Comparison of ENCODE assay signal across 17 mouse cellular contexts in genomic region chr19:20403219-20403618, GRCm38 (mm10).
"Had no signal": no experiment of that assay in that cellular context is flagged by ENCODE, and none has a peak within 500 bp of the region (broad histone marks: within the 10 kb centered on the region; RNA-seq: fewer than 3 reads in every experiment).

No protein-coding gene starts in this region.

- H3K27ac ChIP-seq: liver, embryonic 12.5 days; liver, embryonic 14.5 days; midbrain, embryonic 10.5 days; midbrain, embryonic 12.5 days; neural tube, embryonic 12.5 days; stomach, embryonic 15.5 days; stomach, postnatal 0 days had no signal

- H3K4me1 ChIP-seq: liver, embryonic 12.5 days; midbrain, embryonic 10.5 days; midbrain, embryonic 12.5 days; neural tube, embryonic 12.5 days; stomach, embryonic 15.5 days had no signal

- ATAC-seq: liver, embryonic 12.5 days; lung, postnatal 0 days; midbrain, embryonic 16.5 days had no signal

- H3K9ac ChIP-seq: liver, embryonic 12.5 days; liver, embryonic 14.5 days; midbrain, embryonic 12.5 days; neural tube, embryonic 12.5 days; stomach, embryonic 15.5 days had no signal

- H3K4me2 ChIP-seq: liver, embryonic 12.5 days; midbrain, embryonic 12.5 days; neural tube, embryonic 12.5 days; stomach, embryonic 15.5 days had no signal

- H3K4me3 ChIP-seq: liver, embryonic 12.5 days; midbrain, embryonic 10.5 days; midbrain, embryonic 12.5 days; neural tube, embryonic 12.5 days; stomach, embryonic 15.5 days had no signal

- H3K9me3 ChIP-seq: liver, embryonic 12.5 days; midbrain, embryonic 10.5 days; midbrain, embryonic 12.5 days; neural tube, embryonic 12.5 days; stomach, embryonic 15.5 days had no signal

- H3K36me3 ChIP-seq: liver, embryonic 12.5 days; midbrain, embryonic 10.5 days; midbrain, embryonic 12.5 days; neural tube, embryonic 12.5 days; stomach, embryonic 15.5 days had no signal

- H3K27me3 ChIP-seq: liver, embryonic 12.5 days; midbrain, embryonic 12.5 days; neural tube, embryonic 12.5 days; stomach, embryonic 15.5 days had no signal

- DNase-seq: lung, adult 18-20 months; lung, postnatal 14 days; lung, postnatal 36 days; midbrain, embryonic 14.5 days; right cerebral cortex, postnatal 14 days; thymus, adult 2 months; thymus, postnatal 25 days; thymus, postnatal 4 days had no signal
